Mouse (Mus musculus): Measurements from ENCODE around the gene Arid3b.

GRCm38 (mm10) chr9:57808771-57809310 lies 27.8 kb downstream of the Arid3b start:
- TF ChIP-seq ZNF384 (IDR thresholded peaks at IDR 0.05; ENCODE audit: low read depth, low read length) = no peak
- no peak for TF ChIP-seq MAFK (IDR thresholded peaks at IDR 0.05; ENCODE audit: insufficient read depth, low read depth, low read length)
- no peak for TF ChIP-seq ZC3H11A (IDR thresholded peaks at IDR 0.05; ENCODE audit: borderline replicate concordance, low read depth, low read length)
